Mouse (Mus musculus) bone marrow, adult 2 months (tissue): ENCODE results near the gene Gm9821. TPM values are rescaled to one million over a fixed set of nuclear protein-coding genes. Genes with fewer than 3 reads are reported as not detected.

ENCODE experiments used
- H3K27ac ChIP-seq: fragments of 200-500 bp; 2 replicates; pipeline ENCODE4 v1.5.1; 2012; ENCODE audit warnings: low read depth, mild to moderate bottlenecking, control low read depth, inconsistent platforms, low read length; ENCODE audit not compliant: control insufficient read depth, poor library complexity, insufficient read depth
- H3K4me1 ChIP-seq: fragments of 200-500 bp; 2 replicates; pipeline ENCODE4 v1.6.1; 2011; ENCODE audit warnings: low read length; ENCODE audit not compliant: control insufficient read depth, insufficient read depth
- H3K4me3 ChIP-seq: fragments of 200-500 bp; replicated peaks from 2 replicates; pipeline ENCODE3; 2011; ENCODE audit warnings: mild to moderate bottlenecking, low read depth, low read length, control low read depth; ENCODE audit not compliant: control insufficient read depth
- CTCF ChIP-seq: fragments of 200-500 bp; IDR thresholded peaks from 2 replicates; pipeline ENCODE4 v1.5.1; 2011; ENCODE audit warnings: low read length, control low read depth; ENCODE audit not compliant: control insufficient read depth, insufficient read depth
- POLR2A ChIP-seq: fragments of 200-500 bp; IDR thresholded peaks from 2 replicates; pipeline ENCODE4 v1.6.1; 2011; ENCODE audit warnings: low read depth, mild to moderate bottlenecking, control low read depth, low read length, borderline replicate concordance; ENCODE audit not compliant: control insufficient read depth
- WGBS: fragments of 180-500 bp; shearing (Covaris S2); methylation state at CpG from one replicate; pipeline ENCODE4 v1.1.7; 2018; 5-methylcytosine and 5-hydroxymethylcytosine counted together
- polyA plus RNA-seq: library from polyadenylated mRNA; stranded (reverse); fragments of >200 nt; gene quantifications from 2 replicates; pipeline ENCODE4 v1.2.4, GENCODE M21; 2011; ENCODE audit warnings: low replicate concordance; ENCODE audit not compliant: missing spikeins, insufficient read depth, insufficient read length

Gm9821 gene
- polyA plus RNA-seq, 1 experiment, result not detected

DNA sequence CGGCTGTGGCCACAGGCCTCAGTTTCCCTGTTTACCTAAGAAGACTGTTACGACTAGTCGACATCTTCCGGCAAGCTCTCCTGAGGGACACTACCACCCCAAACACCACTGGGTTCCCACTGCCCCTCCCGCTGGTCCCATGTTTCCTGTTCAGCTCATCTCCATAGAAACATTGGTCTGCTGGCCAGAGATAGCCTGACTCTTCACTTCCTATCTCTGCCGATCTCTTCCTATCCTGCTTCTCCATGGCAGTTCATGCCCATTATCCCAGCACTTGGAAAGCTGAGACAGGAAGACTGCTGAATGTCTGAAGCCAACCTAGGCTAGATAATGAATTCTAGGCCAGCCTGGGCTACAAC, 2.6 kb downstream of the Gm9821 start:
- TF ChIP-seq POLR2A (no peak), CTCF (no peak)
- Histone ChIP-seq H3K4me1 (peaks cover 13% of the 10 kb centered on the region), H3K4me3 (peak overlapping the region; percentile 6), H3K27ac (peak overlapping the region; percentile 57)
- 5% methylated on average over 6 of the region's 6 CpGs for WGBS

DNA sequence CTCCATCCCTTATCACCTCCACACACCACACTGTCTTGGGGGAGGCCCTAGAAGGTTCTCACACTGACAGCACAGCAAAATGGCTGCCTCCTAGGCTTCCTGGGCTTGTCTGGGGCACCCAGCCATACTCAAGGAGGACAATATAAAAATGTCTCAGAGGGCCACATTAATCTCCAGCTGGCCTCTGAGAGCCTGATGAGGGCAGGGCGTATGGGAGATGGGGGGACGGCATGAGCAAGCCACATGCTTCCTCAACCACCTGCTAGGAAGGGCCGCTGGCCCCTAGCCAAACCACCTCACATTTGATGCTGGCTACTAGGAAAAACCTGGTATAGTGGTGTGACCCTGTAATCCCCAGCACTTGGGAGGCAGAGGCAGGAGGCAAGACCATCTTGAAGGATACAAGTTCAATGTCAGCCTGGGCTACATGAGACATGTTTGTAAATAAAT, 3.3 kb downstream of the Gm9821 start:
- Histone ChIP-seq H3K4me3 (no peak overlapping the region), H3K27ac (peak overlapping the region; percentile 75), H3K4me1 (peaks cover 13% of the 10 kb centered on the region)
- WGBS, result 3% methylated on average over 3 of the region's 3 CpGs
- no peak for TF ChIP-seq POLR2A
- TF ChIP-seq CTCF, result no peak

DNA sequence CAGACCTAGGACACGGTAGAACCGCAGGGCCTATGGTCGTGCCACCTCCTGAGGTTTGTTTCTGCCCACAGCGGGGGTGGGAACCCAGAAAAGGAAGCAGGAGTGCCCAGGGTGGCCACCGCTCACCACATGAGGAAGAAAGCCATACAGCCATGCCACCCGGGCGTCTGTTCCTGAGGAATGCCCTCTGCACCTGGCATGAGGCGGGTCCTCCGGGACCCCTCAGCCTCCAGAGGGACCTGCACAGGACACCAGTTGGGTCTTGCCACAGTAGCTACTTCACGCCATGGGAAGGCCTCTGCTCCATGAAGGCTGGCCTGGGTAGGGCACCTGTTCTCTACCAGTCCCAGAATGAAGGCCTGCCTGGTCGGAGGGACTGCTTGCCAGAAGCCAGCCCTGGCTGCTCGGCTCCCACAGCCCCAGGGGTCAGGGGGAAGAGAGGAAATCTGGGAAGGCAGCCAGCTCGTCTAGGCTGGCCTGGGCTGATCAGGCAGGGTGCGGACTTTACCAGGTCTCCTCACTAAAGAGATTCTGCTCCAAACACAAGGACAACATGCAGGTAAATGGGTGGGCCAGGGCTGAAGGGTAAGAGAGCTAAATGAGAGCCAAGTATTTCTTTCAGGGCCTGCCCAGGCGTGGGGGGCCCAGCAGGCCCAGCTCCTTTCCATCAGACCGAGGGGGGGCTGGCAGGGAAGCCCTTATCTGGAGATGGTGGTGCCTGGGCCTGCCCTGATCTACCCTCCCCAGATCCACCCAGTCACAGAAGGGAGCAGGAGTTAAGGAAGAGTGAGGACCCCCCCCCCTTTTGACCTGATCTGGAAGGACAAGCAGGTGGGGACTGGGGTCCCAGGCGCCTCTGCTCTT, 4.1 kb downstream of the Gm9821 start:
- Histone ChIP-seq H3K4me3 (peak overlapping the region; percentile 58), H3K27ac (peak overlapping the region; percentile 75), H3K4me1 (peaks cover 13% of the 10 kb centered on the region)
- WGBS, result 2% methylated on average over 17 of the region's 17 CpGs
- peak; percentile 18; the same call in 1 of the 2 replicates for TF ChIP-seq POLR2A
- TF ChIP-seq CTCF, result no peak

DNA sequence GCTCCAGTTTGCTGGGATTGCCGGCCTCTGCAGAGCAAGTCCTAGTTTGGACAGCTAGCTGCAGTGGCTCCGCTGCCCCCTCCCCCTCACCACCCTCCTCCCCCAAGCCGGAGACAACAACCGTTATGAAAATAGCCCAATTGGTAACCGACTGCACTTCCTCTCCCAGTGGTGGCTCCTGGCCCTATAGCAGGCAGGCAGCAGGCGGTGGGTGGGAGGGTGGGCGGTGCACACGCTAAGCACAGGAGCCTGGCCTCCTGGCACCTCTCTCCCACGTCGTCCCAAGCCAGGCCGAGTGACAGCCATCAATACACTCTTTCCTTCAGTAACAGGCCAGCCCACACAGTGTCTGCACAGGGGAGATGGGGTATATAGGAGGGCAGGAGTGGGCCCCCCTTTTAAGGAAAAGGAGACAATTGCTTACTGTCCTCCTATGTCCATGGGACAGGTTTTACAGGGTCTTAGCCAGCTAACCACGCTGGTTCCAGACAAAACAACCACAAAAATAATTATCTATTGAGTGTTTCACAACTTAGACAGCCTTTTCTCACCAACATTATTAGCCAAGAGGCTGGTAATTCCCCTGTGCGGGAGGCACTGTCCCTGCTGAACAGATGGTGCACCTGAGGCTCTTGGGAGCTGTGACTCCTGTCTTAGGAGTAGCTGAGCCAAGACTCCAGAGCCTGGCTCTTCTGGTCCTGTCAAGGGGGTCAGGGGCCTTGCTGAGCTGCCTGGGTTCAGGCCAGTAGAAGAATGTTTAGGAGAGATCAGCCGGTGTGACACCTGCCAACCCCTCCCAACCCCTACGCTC, 5.0 kb downstream of the Gm9821 start:
- Histone ChIP-seq H3K4me1 (peaks cover 13% of the 10 kb centered on the region), H3K27ac (peak overlapping the region; percentile 75), H3K4me3 (peak overlapping the region; percentile 41)
- WGBS, result 3% methylated on average over 15 of the region's 15 CpGs
- TF ChIP-seq POLR2A, result no peak
- no peak for TF ChIP-seq CTCF

DNA sequence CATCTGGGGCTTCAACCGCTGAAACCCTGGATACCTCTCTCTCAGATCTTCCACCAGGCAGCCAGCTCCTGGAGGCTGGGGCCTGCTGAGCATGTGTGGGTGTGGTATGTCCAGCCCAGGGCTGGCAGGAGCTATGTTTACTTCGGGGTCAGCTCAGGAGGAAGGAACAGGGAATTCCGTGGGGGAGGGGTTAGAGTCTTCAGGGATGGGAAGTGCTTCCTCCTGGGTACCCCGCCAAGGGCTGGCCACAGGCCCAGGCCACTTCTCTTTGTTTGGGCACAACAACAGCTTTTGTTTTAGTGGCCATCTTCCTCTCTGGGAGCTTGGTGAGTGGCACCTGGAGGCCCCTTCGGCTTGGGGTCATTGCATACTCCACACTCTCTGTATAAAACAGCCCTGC, 8.3 kb downstream of the Gm9821 start:
- WGBS, result 37% methylated on average over 5 of the region's 5 CpGs
- TF ChIP-seq POLR2A (no peak), CTCF (no peak)
- no peak overlapping the region for H3K27ac ChIP-seq
- H3K4me1 ChIP-seq, result peaks cover 12% of the 10 kb centered on the region
- H3K4me3 ChIP-seq, result no peak overlapping the region

DNA sequence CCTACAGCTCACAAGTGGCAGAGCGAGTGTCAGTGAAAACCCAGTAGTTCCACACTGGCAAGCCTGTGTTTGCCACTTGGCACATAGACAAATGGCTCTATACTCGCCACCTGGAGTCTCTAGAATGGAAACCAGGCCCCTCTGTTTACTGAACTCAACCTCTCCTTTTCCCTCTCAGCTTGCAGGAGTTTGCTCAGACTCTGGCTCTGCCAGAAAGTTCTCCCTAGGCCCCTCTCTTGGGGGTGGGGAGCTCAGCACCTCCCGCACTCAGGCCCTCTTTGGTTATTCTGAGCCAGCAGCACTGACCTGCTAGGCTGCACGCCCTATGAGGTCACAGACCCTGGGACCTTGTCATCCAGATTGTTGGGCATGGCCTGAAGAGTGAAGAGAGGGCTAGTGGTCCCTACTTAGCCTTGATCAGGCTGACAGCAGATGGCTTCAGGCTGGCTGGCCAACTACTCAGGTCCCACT, 9.7 kb downstream of the Gm9821 start:
- 86% methylated on average over 4 of the region's 4 CpGs for WGBS
- Histone ChIP-seq H3K27ac (no peak overlapping the region), H3K4me3 (no peak overlapping the region), H3K4me1 (peaks cover 8% of the 10 kb centered on the region)
- no peak for TF ChIP-seq POLR2A
- TF ChIP-seq CTCF, result no peak

DNA sequence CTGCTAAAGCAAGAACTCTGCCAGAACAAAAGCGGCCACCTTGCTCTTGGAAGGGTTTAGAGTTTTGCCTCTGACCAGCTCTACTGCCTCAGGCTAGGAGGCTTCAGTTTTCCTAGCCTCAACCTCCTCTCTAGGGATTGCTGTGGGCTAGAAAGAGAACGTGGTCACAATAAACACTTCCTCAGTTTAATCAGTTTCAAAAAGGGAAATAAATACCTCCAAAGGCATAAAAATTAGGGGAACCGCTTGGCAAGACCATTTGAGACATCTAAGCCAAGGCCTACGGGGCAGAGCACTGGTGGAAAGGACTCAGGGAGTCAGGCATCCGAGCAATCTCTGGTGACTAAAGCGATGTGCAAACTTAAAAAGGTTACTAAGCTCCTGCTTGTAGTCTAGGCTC, 10.4 kb downstream of the Gm9821 start:
- WGBS, result 36% methylated on average over 6 of the region's 6 CpGs
- TF ChIP-seq CTCF (no peak), POLR2A (no peak)
- Histone ChIP-seq H3K4me1 (peaks cover 10% of the 10 kb centered on the region), H3K4me3 (no peak overlapping the region), H3K27ac (no peak overlapping the region)

DNA sequence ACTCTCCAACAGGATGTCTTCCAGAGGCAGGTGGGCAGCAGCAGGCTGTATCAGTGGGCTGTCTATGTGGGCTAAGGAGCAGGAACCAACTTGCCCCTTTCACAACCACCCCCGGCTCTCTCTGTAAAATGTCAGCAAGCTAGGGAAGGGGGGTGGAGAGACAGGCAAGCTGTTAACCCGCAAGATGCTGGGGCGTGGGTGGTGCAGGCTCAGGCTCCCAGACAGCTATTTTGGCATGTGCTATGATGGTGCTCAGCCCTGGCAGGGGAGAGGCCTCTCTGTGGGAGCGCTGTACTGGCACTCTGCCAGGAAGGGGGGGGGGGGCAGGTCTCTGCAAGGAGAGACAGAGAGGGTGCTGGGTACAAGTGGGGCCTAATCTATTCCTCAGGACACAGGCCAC, 11.6 kb downstream of the Gm9821 start:
- no peak overlapping the region for H3K27ac ChIP-seq
- WGBS, result 2% methylated on average over 4 of the region's 4 CpGs
- TF ChIP-seq CTCF, result no peak
- H3K4me3 ChIP-seq, result no peak overlapping the region
- peaks cover 10% of the 10 kb centered on the region for H3K4me1 ChIP-seq
